Mouse (Mus musculus) hindbrain, embryonic 12.5 days (tissue): ENCODE results near the gene Olfr495. TPM values are rescaled to one million over a fixed set of nuclear protein-coding genes. Genes with fewer than 3 reads are reported as not detected.

ENCODE experiments used
- ATAC-seq: fragments of 200-750 bp; cut with Nextera tagmentation; 2 replicates; pipeline ENCODE4 v1.8.0; 2017; ENCODE audit warnings: moderate TSS enrichment; ENCODE audit not compliant: low FRiP score
- H3K27ac ChIP-seq: fragments of 300-500 bp; sonication (generic); 2 replicates; pipeline ENCODE4 v1.5.1; 2016; ENCODE audit warnings: mild to moderate bottlenecking
- H3K27me3 ChIP-seq: fragments of 300-500 bp; sonication (generic); 2 replicates; pipeline ENCODE4 v1.6.1; 2016; ENCODE audit warnings: mild to moderate bottlenecking
- H3K36me3 ChIP-seq: fragments of 300-500 bp; sonication (generic); 2 replicates; pipeline ENCODE4 v1.6.1; 2016; ENCODE audit warnings: mild to moderate bottlenecking
- H3K4me1 ChIP-seq: fragments of 300-500 bp; sonication (generic); 2 replicates; pipeline ENCODE4 v1.6.1; 2016
- H3K4me2 ChIP-seq: fragments of 300-500 bp; sonication (generic); replicated peaks from 2 replicates; pipeline ENCODE4 v1.6.1; 2016; ENCODE audit warnings: mild to moderate bottlenecking
- H3K4me3 ChIP-seq: fragments of 300-500 bp; sonication (generic); 2 replicates; pipeline ENCODE4 v1.5.1; 2016; ENCODE audit warnings: mild to moderate bottlenecking
- H3K9ac ChIP-seq: fragments of 300-500 bp; sonication (generic); 2 replicates; pipeline ENCODE4 v1.6.1; 2016; ENCODE audit warnings: mild to moderate bottlenecking, moderate library complexity
- H3K9me3 ChIP-seq: fragments of 300-500 bp; sonication (generic); replicated peaks from 2 replicates; pipeline ENCODE4 v1.6.1; 2016; ENCODE audit warnings: mild to moderate bottlenecking
- WGBS: fragments of 180-500 bp; shearing (Covaris S2); methylation state at CpG from one replicate; pipeline ENCODE4 v1.1.7; 2016; 5-methylcytosine and 5-hydroxymethylcytosine counted together
- polyA plus RNA-seq: library from polyadenylated mRNA; unstranded; fragments of >200 nt; fragmentation: Nextera tagmentation; extraction: Ambion mirVana; gene quantifications from 2 replicates; pipeline ENCODE4 v1.2.1, GENCODE M21; 2016

Olfr495 gene
- not detected in 2 replicates for polyA plus RNA-seq

GRCm38 (mm10) chr7:108392867-108393266 is at the start of gene Olfr495:
Gene Olfr495 (plus strand): TSS chr7:108393167.
- H3K9me3 ChIP-seq = no peaks in the 10 kb centered on the region
- no peak for ATAC-seq
- WGBS = 86% methylated on average over 1 of the region's 1 CpGs
- no peak within 1 kb of the TSS for H3K27ac ChIP-seq
- no peak within 1 kb of the TSS for H3K4me3 ChIP-seq
- no peaks in the 10 kb centered on the region for H3K27me3 ChIP-seq
- no peaks in the 10 kb centered on the region for H3K4me1 ChIP-seq
- no peaks in the 10 kb centered on the region for H3K36me3 ChIP-seq
- no peak within 1 kb of the TSS for H3K9ac ChIP-seq
- no peak within 1 kb of the TSS for H3K4me2 ChIP-seq

GRCm38 (mm10) chr7:108346879-108347278 is 46.1 kb upstream of the Olfr495 start, which contains the start of gene Olfr493:
Gene Olfr493 (minus strand): TSS chr7:108346979.
- Histone ChIP-seq H3K36me3 (no peaks in the 10 kb centered on the region), H3K4me3 (no peak within 1 kb of the TSS), H3K27me3 (no peaks in the 10 kb centered on the region), H3K4me1 (no peaks in the 10 kb centered on the region), H3K4me2 (no peak within 1 kb of the TSS), H3K9me3 (no peaks in the 10 kb centered on the region), H3K27ac (no peak within 1 kb of the TSS), H3K9ac (no peak within 1 kb of the TSS)
- no peak for ATAC-seq
- 64% methylated on average over 1 of the region's 1 CpGs for WGBS

- no peaks in the 10 kb centered on the region for H3K27me3 ChIP-seq
- no peaks in the 10 kb centered on the region for H3K4me1 ChIP-seq
- ATAC-seq = no peak
- no peak within 1 kb of the TSS for H3K9ac ChIP-seq
- no peaks in the 10 kb centered on the region for H3K36me3 ChIP-seq
- H3K27ac ChIP-seq = no peak within 1 kb of the TSS
- H3K4me3 ChIP-seq = no peak within 1 kb of the TSS
- 82% methylated on average over 3 of the region's 3 CpGs for WGBS
- no peak within 1 kb of the TSS for H3K4me2 ChIP-seq
- 0 out of 2 replicates have a peak, but pooled peaks cover under 1% of the 10 kb centered on the region for H3K9me3 ChIP-seq
Observed at GRCm38 (mm10) chr7:108365035-108365434, 27.9 kb upstream of the Olfr495 start, which contains the start of gene Olfr494. Gene Olfr494 (plus strand): TSS chr7:108365335.

- Histone ChIP-seq H3K27me3 (no peaks in the 10 kb centered on the region), H3K4me1 (no peaks in the 10 kb centered on the region), H3K27ac (no peak within 1 kb of the TSS), H3K9ac (no peak within 1 kb of the TSS), H3K4me2 (no peak within 1 kb of the TSS), H3K36me3 (no peaks in the 10 kb centered on the region), H3K4me3 (no peak within 1 kb of the TSS), H3K9me3 (no peaks in the 10 kb centered on the region)
- WGBS = 85% methylated on average over 2 of the region's 2 CpGs
- ATAC-seq = no peak
Observed at GRCm38 (mm10) chr7:108420121-108420520, 27.2 kb downstream of the Olfr495 start, which contains the start of gene Olfr497. Gene Olfr497 (plus strand): TSS chr7:108420421.

Other genes with a start within 250 kb of the Olfr495 start
- not detected in 2 replicates for gene Olfr485, start 233.3 kb upstream of the Olfr495 start, polyA plus RNA-seq
- not detected in 2 replicates for gene Olfr486, start 220.4 kb upstream of the Olfr495 start, polyA plus RNA-seq
- not detected in 2 replicates for gene Olfr487, start 178.5 kb upstream of the Olfr495 start, polyA plus RNA-seq
- not detected in 2 replicates for gene Olfr488, start 134.8 kb upstream of the Olfr495 start, polyA plus RNA-seq
- gene Olfr490, start 104.2 kb upstream of the Olfr495 start, polyA plus RNA-seq = not detected in 2 replicates
- not detected in 2 replicates for gene Olfr491, start 79.7 kb upstream of the Olfr495 start, polyA plus RNA-seq
- gene Olfr492, start 69.5 kb upstream of the Olfr495 start, polyA plus RNA-seq = not detected in 2 replicates
- gene Olfr493, start 46.2 kb upstream of the Olfr495 start, polyA plus RNA-seq = not detected in 2 replicates
- not detected in 2 replicates for gene Olfr494, start 27.8 kb upstream of the Olfr495 start, polyA plus RNA-seq
- not detected in 2 replicates for gene Olfr497, start 27.3 kb downstream of the Olfr495 start, polyA plus RNA-seq
- not detected in 2 replicates for gene Olfr498, start 72.2 kb downstream of the Olfr495 start, polyA plus RNA-seq
- gene Olfr502, start 131.9 kb downstream of the Olfr495 start, polyA plus RNA-seq = not detected in 2 replicates
- not detected in 2 replicates for gene Olfr503, start 151.4 kb downstream of the Olfr495 start, polyA plus RNA-seq
- not detected in 2 replicates for gene Olfr504, start 172.6 kb downstream of the Olfr495 start, polyA plus RNA-seq
- not detected in 2 replicates for gene Olfr506, start 217.6 kb downstream of the Olfr495 start, polyA plus RNA-seq
- gene Olfr507, start 228.6 kb downstream of the Olfr495 start, polyA plus RNA-seq = not detected in 2 replicates
- not detected in 2 replicates for gene Olfr508, start 236.8 kb downstream of the Olfr495 start, polyA plus RNA-seq